8 mouse cellular contexts compared by ENCODE assay signal in genomic region chr2:58324118-58324901, GRCm38 (mm10). TPM values are rescaled to one million over a fixed set of nuclear protein-coding genes. Genes with fewer than 3 reads are reported as not detected.
DNase-seq lines count a peak whose midpoint lies in the region; ATAC-seq and TF ChIP-seq lines count a peak whose summit lies in the region.

No protein-coding gene starts in this region.

- peak; percentile 78 for DNase-seq in heart, embryonic 10.5 days (ENCODE audit: low spot score)
- no peak for DNase-seq in heart, adult 11 months
- peak; percentile 47 for DNase-seq in cerebellum, adult 11 months
- DNase-seq in limb, embryonic 14.5 days (ENCODE audit: low spot score), result peak; percentile 38
- peak; percentile 81 for DNase-seq in midbrain, embryonic 14.5 days
- peak; percentile 27 to 33 for DNase-seq in spleen, postnatal 36 days (ENCODE audit: low spot score in 2 of 2)

- H3K36me3 ChIP-seq in heart, embryonic 10.5 days, result no peaks in the 10 kb centered on the region
- H3K36me3 ChIP-seq in forebrain, embryonic 16.5 days (ENCODE audit: control insufficient read depth, insufficient read depth), result no peaks in the 10 kb centered on the region
- H3K36me3 ChIP-seq in intestine, embryonic 16.5 days (ENCODE audit: control insufficient read depth, insufficient read depth, low read length), result no peaks in the 10 kb centered on the region
- no peaks in the 10 kb centered on the region for H3K36me3 ChIP-seq in limb, embryonic 14.5 days (ENCODE audit: control insufficient read depth, insufficient read depth, low read length)
- no peaks in the 10 kb centered on the region for H3K36me3 ChIP-seq in midbrain, embryonic 14.5 days (ENCODE audit: control insufficient read depth, insufficient read depth, low read length)

- ATAC-seq in forebrain, embryonic 16.5 days, result peak; percentile 88
- ATAC-seq in intestine, embryonic 16.5 days, result peak; percentile 67
- ATAC-seq in limb, embryonic 14.5 days (ENCODE audit: low FRiP score, low read depth), result peak; percentile 74
- peak; percentile 89 for ATAC-seq in midbrain, embryonic 14.5 days (ENCODE audit: low FRiP score, low TSS enrichment)

- peak overlapping the region; percentile 88 for H3K27ac ChIP-seq in heart, embryonic 10.5 days
- H3K27ac ChIP-seq in forebrain, embryonic 16.5 days (ENCODE audit: low read length), result no peak overlapping the region
- no peak overlapping the region for H3K27ac ChIP-seq in intestine, embryonic 16.5 days (ENCODE audit: low read length)
- H3K27ac ChIP-seq in limb, embryonic 14.5 days (replicated peaks; ENCODE audit: low read depth, low read length), result no peak overlapping the region
- H3K27ac ChIP-seq in midbrain, embryonic 14.5 days (replicated peaks; ENCODE audit: low read depth, low read length), result peak overlapping the region; percentile 62

- 11% methylated on average over 23 of the region's 23 CpGs for WGBS in heart, embryonic 10.5 days
- 6% methylated on average over 23 of the region's 23 CpGs for WGBS in forebrain, embryonic 16.5 days
- 13% methylated on average over 23 of the region's 23 CpGs for WGBS in intestine, embryonic 16.5 days
- WGBS in limb, embryonic 14.5 days, result 24% methylated on average over 23 of the region's 23 CpGs
- 10% methylated on average over 23 of the region's 23 CpGs for WGBS in midbrain, embryonic 14.5 days

- peak overlapping the region; percentile 60 for H3K4me2 ChIP-seq in forebrain, embryonic 16.5 days (ENCODE audit: low read length)
- H3K4me2 ChIP-seq in intestine, embryonic 16.5 days (ENCODE audit: low read depth, low read length), result peak overlapping the region; percentile 71
- peak overlapping the region; percentile 79 for H3K4me2 ChIP-seq in limb, embryonic 14.5 days (replicated peaks; ENCODE audit: low read depth, low read length, severe bottlenecking)
- peak overlapping the region; percentile 50 for H3K4me2 ChIP-seq in midbrain, embryonic 14.5 days (ENCODE audit: low read length)

- H3K4me1 ChIP-seq in heart, embryonic 10.5 days, result peaks cover 7% of the 10 kb centered on the region
- peaks cover 7% of the 10 kb centered on the region for H3K4me1 ChIP-seq in forebrain, embryonic 16.5 days (replicated peaks; ENCODE audit: control insufficient read depth, insufficient read depth, low read length)
- 0 out of 2 replicates have a peak, but pooled peaks cover 2% of the 10 kb centered on the region for H3K4me1 ChIP-seq in intestine, embryonic 16.5 days (ENCODE audit: control insufficient read depth, insufficient read depth, low read length)
- H3K4me1 ChIP-seq in limb, embryonic 14.5 days (ENCODE audit: control insufficient read depth, insufficient read depth, low read length), result no peaks in the 10 kb centered on the region
- no peaks in the 10 kb centered on the region for H3K4me1 ChIP-seq in midbrain, embryonic 14.5 days (ENCODE audit: control insufficient read depth, insufficient read depth, low read length)

- peak overlapping the region; percentile 68 for H3K9ac ChIP-seq in forebrain, embryonic 16.5 days (replicated peaks; ENCODE audit: low read depth, low read length)
- H3K9ac ChIP-seq in intestine, embryonic 16.5 days (ENCODE audit: low read depth, low read length), result peak overlapping the region; percentile 67
- H3K9ac ChIP-seq in limb, embryonic 14.5 days (ENCODE audit: low read depth, low read length, severe bottlenecking), result peak overlapping the region; percentile 72
- H3K9ac ChIP-seq in midbrain, embryonic 14.5 days (replicated peaks; ENCODE audit: low read length), result peak overlapping the region; percentile 56

- peak; percentile 18; the same call in 1 of the 2 replicates for TF ChIP-seq POLR2A in limb, embryonic 14.5 days (IDR thresholded peaks at IDR 0.05; ENCODE audit: borderline replicate concordance, extremely low read depth, insufficient read depth, insufficient read length)

- no peaks in the 10 kb centered on the region for H3K9me3 ChIP-seq in heart, embryonic 10.5 days
- no peaks in the 10 kb centered on the region for H3K9me3 ChIP-seq in forebrain, embryonic 16.5 days (ENCODE audit: control insufficient read depth, low read length)
- no peaks in the 10 kb centered on the region for H3K9me3 ChIP-seq in intestine, embryonic 16.5 days (ENCODE audit: control insufficient read depth, low read length)
- no peaks in the 10 kb centered on the region for H3K9me3 ChIP-seq in limb, embryonic 14.5 days (ENCODE audit: control insufficient read depth, low read length)
- H3K9me3 ChIP-seq in midbrain, embryonic 14.5 days (ENCODE audit: control insufficient read depth, low read length), result no peaks in the 10 kb centered on the region

- peak overlapping the region; percentile 66 for H3K4me3 ChIP-seq in heart, embryonic 10.5 days
- H3K4me3 ChIP-seq in forebrain, embryonic 16.5 days (replicated peaks; ENCODE audit: low read length), result peak overlapping the region; percentile 42
- peak overlapping the region; percentile 45 for H3K4me3 ChIP-seq in intestine, embryonic 16.5 days (ENCODE audit: low read length)
- H3K4me3 ChIP-seq in limb, embryonic 14.5 days (replicated peaks; ENCODE audit: low read length), result peak overlapping the region; percentile 43
- peak overlapping the region; percentile 35 for H3K4me3 ChIP-seq in midbrain, embryonic 14.5 days (replicated peaks; ENCODE audit: low read depth, low read length)

- no peaks in the 10 kb centered on the region for H3K27me3 ChIP-seq in heart, embryonic 10.5 days (ENCODE audit: insufficient read depth, poor library complexity, severe bottlenecking)
- H3K27me3 ChIP-seq in forebrain, embryonic 16.5 days (replicated peaks; ENCODE audit: control insufficient read depth, insufficient read depth, low read length), result no peaks in the 10 kb centered on the region
- no peaks in the 10 kb centered on the region for H3K27me3 ChIP-seq in intestine, embryonic 16.5 days (replicated peaks; ENCODE audit: control insufficient read depth, insufficient read depth, low read length)
- no peaks in the 10 kb centered on the region for H3K27me3 ChIP-seq in limb, embryonic 14.5 days (ENCODE audit: control insufficient read depth, insufficient read depth, low read length)
- H3K27me3 ChIP-seq in midbrain, embryonic 14.5 days (ENCODE audit: control insufficient read depth, insufficient read depth, low read length), result no peaks in the 10 kb centered on the region

RNA-seq across cellular contexts. Expression of gene Acvr1c, which starts 33.4 kb away (rescaled TPM):
- polyA plus RNA-seq in heart, embryonic 10.5 days (2016; fragmentation: Nextera tagmentation; extraction: Ambion mirVana), result 0.75 and 1.1 TPM in 2 replicates
- polyA plus RNA-seq in forebrain, embryonic 16.5 days (2015; fragmentation: Nextera tagmentation; extraction: Ambion mirVana), result 2.5 TPM in 2 replicates
- polyA plus RNA-seq in intestine, embryonic 16.5 days (2015; fragmentation: Nextera tagmentation; extraction: Ambion mirVana), result 3.8 and 5.3 TPM in 2 replicates
- polyA plus RNA-seq in limb, embryonic 14.5 days (2012; rRNA removed), result 0.03 and 0.04 TPM in 2 replicates
- 0.04 and 0.21 TPM in 2 replicates for polyA plus RNA-seq in limb, embryonic 14.5 days (2014; fragmentation: Nextera tagmentation; extraction: Ambion mirVana)
- 0.43 and 0.86 TPM in 2 replicates for polyA plus RNA-seq in midbrain, embryonic 14.5 days (2014; fragmentation: Nextera tagmentation; extraction: Ambion mirVana)

Comparison
In these comparisons a context has a peak if more than half of its experiments do, and no peak if none do; other contexts are left out.
1. H3K27ac ChIP-seq: peak in heart, embryonic 10.5 days (single experiment) and midbrain, embryonic 14.5 days (single experiment); none in forebrain, embryonic 16.5 days (single experiment), intestine, embryonic 16.5 days (single experiment) and limb, embryonic 14.5 days (single experiment).
2. Peak in every context shown above with its lines, with median percentiles within 50 percentile points of each other: H3K4me3 ChIP-seq, ATAC-seq, H3K4me2 ChIP-seq and H3K9ac ChIP-seq.